Mouse (Mus musculus): ENCODE measurements around the gene Mgat3.

The Mgat3 gene

DNA sequence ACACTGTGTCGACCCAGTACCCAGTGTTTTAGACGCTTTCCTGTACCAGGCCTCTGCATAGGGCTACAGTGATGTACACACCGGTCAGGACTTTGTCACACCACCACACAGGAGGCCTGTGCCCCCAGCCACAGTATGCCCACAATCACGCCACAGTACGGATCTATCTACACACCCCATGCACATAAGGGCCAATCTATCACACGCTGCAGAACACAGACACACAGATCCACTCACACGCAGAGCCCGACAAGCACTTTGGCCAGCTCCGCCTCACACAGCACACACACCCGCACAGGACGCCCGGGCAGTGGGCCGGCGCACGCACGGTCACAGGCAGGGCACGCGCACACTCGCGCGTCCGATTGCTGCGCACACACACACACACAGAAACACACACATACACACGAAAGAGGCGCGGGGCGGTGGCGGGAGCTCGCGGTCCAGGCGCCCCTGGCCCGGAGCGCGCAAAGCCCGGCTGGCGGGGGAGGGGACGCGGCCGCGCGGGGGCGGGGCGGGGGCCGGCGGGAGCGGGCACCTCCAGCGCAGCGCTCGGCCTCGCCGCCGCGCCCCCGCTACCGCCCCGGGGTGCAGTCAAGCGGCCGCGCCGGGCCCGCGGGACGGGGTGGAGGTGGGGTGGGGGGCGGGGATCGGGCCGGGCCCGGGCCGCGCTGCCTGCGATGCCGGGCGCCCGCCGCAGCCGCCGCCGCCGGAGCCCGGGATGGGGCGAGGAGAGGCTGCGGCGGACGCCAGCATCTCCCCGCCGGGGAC, at the start of gene Mgat3:
Mgat3 (plus strand) TSS at position 721 of the 771 bp plus-strand sequence.
- peak; percentile 42 for DNase-seq (ENCODE audit: low read depth, low spot score)

DNA sequence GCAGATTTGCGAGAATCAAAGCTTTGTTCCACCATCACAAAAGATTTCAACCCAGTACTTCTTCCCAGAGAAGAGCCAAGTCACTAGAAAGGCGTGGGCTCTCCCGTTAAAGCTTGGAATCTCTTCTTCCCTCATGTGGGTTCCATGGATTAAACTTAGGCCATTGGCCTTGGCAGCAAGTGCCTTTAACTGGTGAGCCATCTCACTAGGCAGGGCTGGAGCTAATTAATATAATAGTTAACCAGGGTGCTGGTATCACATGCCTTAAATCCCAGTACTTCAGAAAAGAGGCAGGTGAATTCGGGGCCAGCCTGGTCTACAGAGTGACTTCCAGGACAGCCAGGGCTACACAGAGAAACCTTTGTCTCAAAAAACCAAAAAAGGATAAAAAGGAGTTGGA, 48.9 kb upstream of the Mgat3 start:
- no peak for DNase-seq (ENCODE audit: low read depth, low spot score)

DNA sequence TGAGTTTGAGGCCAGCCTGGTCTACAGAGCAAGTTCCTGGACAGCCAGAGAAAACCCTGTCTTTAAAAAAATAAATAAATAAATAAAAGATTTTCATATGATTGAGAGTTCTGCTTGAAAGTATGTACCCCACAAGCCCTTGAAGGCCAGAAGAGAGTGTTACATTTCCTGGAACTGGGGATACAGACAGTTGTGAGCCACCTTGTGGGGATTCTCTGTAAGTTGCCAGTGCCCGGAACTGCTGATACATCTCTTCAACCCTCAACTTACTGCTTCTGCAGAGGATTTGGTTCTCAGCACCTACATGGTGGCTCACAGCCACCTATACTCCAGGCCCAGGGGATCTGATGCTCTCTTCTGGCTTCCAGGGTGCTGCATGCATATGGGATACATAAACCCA, 46.3 kb upstream of the Mgat3 start:
- DNase-seq (ENCODE audit: low read depth, low spot score) = peak; percentile 65

DNA sequence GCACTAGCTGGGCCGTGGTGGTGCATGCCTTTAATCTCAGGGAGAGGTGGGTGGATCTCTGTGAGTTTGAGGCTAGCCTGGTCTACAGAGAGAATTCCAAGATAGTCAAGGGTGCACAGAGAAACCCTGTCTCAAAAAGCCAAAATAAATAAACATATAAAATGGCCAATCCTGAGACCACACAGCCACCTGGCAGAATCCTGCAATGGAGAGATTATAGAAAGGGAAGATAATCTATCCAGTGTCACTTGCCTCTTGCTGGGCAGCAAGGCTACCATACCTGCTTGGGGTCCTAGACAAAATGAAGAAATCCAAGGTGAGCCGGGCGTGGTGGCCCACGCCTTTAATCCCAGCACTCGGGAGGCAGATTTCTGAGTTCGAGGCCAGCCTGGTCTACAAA, 43.5 kb upstream of the Mgat3 start:
- DNase-seq (ENCODE audit: low read depth, low spot score) = no peak

DNA sequence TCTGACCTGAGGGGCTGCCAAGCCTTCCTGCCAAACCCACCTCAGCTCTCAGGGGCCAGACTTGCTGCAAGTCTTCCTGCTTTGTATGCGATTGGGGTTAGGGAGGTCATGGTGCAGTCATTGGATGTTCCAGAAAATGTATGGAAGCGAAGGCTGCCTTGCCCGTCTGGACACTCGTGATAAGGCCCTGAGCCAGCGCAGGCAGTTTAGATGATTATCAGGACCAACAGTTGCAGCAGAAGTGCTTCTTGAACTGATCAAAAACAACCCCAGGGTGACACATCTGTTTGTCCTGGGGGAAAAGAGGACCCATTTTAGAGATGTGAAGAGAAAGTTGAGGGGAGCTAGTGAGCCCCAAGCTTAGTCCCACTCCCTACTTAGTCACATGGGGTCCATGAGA, 42.8 kb upstream of the Mgat3 start:
- DNase-seq (ENCODE audit: low read depth, low spot score) = no peak

DNA sequence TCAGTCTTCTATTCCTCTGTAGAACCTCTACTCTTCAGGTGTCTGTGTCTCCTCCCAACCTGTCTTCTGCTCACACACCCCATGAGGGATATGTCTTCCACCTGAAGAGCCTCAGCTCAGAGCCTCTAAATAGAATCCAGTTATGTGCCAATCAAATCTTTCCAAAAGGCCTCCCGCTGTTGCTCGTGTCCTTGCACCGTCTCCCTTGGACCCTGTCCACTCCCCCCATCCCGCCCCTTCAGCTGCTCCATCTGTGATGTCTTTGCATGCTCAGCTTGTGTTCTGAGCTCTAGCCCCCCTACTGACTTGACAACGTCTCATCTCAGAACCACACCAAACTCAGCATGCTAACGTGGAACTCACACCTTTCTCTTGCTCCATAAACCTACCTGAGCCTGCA, 42.1 kb upstream of the Mgat3 start:
- no peak for DNase-seq (ENCODE audit: low read depth, low spot score)

DNA sequence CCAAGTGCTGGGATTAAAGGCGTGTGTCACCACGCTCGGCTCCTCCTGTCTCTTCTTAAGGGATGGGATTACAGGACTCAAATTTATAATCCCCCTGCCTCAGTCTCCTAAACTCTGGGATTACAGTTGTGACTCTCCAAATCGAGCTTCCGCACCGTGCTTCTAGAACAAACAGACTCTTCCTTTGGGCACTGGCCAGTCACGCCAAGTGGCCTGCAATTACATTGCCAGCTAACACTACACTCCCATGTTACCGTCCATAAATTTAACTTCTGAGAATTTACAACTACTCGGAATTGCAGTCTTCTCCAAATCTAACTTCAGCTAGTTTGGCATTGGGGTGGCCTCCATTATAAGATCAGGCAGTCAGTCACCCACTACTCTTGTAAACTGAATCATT, 41.1 kb upstream of the Mgat3 start:
- DNase-seq (ENCODE audit: low read depth, low spot score) = no peak

DNA sequence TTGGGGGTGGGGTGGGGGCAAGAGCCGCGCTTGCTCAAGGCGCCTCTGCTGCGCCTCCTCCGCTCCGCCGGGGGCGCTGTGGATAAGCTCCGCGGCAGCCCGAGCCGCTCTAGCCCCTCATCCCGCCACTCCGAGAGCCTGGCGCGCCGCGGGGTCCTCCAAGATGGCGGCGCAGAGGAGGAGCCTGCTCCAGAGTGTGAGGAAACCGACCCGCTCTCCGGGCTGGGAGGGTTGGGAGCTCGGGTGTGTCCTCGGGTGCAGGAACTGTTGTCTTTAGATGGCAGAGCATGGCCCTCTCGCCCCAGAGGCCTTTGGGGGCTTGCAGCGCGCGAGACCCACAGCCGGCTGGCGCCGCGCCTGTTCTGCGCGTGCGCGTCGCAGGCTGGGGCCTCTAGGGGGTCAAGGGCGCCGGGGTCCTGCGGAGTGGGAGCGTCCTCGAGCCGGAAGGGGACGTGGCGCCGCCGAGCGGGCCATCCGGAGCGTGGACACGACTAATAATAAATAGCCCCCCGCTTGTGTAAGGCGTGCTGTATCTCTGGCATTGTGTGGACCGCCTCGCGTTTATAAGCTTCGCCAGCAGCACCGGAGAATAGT, 40.4 kb upstream of the Mgat3 start, which contains the start of gene Tab1:
Tab1 (plus strand) TSS at position 135 of the 594 bp plus-strand sequence.
- peak; percentile 83 for DNase-seq (ENCODE audit: low read depth, low spot score)

DNA sequence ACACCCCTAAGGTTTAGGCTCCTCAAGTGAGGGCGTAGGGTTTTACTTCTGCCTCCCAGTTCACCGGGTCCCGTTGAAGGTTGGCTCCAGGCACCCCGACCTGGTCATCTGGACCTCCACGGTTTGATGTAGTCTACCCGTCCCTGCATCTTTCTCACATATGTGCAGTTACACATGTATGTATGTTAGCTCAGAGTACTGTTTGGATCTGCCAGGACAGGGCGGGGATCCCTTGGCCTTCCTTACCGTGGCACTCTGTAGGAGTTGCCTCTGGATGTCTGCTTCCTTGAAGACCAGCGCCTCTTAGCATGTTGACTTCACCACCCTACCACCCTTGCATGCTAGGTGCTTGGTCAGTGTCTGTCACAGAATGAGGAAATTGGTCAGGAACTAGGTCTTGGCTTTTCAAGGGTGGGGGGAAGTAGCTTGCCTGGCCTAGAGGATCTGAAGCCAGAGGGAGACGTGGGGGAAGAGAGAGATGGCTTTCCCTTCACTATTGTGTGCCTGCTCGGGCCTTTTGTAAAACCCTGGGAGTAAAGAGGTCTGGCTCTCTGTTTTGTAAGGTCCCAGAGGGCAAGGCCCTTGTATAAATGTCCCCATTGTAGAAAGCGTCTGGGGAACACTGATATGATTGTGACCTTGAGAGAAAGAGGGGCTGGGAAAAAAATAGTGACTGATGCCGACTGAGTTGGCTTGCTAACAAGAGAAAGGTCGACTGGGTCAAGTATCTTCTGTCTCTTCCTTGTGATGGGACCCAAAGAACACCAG, 39.7 kb upstream of the Mgat3 start:
- DNase-seq (ENCODE audit: low read depth, low spot score) = no peak

DNA sequence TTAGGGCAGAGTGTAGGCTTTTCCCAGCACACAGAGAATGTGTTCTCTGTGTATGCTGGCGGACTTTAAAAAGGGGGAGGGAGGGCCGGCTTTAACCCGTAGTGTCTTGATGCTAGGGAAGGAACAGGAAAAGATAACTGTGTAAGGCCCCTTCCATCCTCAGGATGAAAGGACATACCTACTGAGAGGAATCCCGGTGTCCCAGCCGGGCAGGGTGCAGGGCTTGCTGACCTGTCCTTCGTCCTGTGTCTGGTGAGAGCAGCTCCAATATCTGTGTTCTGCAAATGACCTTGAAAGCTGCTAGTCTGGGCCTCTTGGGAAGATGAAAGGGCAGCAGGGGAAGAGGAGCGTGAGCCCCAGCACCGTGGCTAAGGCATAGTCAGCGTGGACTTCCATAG, 39.1 kb upstream of the Mgat3 start:
- DNase-seq (ENCODE audit: low read depth, low spot score) = no peak

DNA sequence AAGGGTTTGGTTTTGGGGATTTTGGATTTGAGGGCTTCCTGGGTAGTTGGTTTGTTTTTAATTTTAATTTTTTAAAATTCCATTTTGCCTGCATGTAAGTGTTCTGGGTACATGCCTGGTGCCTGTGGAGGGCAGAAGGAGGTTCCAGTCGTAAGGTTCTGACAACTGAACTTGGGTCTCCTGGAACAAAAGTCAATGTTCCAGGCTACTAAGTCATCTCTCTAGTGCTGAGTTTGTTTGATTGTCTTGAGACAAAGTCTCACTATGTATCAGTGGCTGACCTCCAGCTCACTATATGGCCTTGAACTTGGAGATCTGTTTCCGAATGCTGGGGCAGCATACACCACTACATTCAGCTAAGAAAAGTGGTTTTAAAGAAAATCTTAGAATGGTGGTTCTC, 38.0 kb upstream of the Mgat3 start:
- DNase-seq (ENCODE audit: low read depth, low spot score) = no peak

DNA sequence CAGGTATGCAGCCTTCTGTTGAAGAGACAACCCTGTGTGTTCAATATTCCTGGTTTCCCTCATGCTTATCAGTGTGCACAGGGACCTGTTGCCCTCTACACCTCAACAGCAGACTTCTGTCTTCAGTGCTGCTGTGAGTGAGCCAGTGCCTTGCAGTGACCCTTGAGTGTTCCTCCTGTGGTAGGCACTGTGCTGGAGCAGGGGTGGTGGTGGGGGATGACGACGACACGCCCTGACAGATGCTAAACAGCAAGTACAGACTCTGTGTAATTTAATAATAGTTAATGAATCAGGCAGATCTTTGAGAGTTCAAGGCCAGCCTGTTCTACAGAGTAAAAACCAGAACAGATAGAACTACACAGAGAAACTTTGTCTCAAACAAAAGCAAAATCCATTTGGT, 36.9 kb upstream of the Mgat3 start:
- DNase-seq (ENCODE audit: low read depth, low spot score) = no peak

DNA sequence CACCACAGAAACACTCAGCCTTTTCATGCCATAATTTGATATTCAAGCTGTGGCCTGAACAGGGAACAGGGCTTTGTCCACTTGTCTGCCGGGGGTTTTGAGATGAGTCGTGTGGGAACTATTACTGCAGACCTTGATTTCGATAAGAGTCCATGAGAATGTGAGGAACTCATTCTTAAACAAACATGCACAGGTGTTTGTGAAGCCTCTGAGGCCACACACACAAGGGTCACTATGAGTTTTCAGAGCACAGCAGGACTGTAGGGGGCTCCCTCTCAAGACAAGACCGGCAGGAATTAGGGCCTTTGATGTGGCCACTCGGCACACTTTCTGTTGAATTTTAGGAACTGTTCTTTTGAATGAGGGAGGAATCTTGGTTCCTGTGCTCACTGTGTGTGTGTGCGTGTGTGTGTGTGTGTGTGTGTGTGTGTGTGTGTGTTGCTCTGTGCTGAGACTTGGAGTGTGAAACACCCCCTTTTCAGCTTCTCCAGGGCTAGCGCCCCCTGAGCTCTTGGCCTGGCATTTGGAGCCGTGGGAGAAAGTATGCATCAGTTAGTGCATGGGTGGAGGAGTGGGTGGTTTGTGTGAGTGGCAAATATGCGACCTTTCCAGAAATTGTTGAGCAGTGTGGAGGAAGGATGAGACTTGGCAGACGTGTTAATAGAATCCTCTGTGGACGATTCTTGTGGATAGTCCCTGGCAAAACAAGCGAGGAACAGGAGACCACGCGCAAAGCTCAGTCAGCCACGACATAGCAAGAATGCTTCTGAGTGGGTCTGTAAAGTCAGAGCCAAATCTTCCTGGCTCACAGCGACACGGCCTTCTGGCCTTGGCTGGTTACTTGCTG, 35.4 kb upstream of the Mgat3 start:
- DNase-seq (ENCODE audit: low read depth, low spot score) = peak; percentile 80

DNA sequence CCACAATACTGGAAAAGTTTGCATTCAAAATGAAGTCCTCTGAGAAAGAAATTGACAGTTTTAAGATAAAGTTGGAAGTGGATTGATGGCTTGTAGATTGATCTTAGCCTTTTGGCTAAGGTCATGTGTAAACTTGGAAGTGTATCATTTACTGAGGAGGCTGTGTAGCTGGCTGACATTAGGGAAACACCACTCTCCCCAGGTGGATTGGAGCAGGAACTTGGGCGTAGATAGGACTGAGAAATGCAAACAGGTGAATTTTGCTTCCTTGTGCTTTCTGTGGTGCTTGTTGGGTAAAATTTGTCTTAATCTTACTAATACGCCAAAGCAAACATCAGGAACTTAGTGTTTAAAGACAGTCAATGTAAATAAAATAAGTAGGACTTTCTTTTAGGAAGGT, 33.2 kb upstream of the Mgat3 start:
- no peak for DNase-seq (ENCODE audit: low read depth, low spot score)

DNA sequence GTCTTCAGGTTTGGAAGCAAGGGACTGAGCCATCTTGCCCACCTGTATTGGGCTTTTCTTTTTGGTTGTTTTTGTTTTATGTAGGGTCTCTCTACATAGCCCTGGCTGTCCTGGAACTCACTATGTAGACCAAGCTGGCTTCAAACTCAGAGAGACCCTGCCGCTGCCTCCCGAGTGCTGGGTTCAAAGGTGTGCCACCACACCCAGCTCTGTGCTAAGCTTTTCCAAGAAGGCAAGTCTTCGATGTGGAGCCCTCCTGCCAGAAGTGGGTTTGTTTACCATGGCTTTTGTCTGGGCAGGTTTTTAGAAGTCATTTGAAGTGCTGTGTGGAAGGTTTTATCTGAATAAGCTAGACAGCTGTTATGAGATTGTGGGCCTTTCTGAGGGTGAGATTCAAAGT, 32.6 kb upstream of the Mgat3 start:
- DNase-seq (ENCODE audit: low read depth, low spot score) = no peak

DNA sequence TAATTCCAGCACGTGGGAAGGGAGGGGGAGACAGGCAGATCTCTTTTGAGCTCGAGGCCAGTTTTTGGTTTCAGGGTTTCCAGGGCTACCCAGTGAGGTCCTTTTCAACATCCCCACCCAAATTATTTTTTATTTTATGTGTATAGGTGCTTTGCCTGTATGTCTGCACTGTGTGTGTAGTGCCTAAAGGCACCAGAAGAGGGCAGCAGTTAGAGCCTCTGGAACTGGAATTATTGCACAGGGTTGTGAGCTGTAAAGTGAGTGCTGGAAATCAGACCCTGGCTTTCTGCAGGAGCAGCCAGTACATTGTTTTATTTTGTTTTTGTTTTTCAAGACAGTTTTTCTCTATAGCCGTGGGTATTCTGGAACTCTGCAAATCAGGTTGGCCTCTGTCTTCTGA, 31.4 kb upstream of the Mgat3 start:
- DNase-seq (ENCODE audit: low read depth, low spot score) = peak; percentile 29

DNA sequence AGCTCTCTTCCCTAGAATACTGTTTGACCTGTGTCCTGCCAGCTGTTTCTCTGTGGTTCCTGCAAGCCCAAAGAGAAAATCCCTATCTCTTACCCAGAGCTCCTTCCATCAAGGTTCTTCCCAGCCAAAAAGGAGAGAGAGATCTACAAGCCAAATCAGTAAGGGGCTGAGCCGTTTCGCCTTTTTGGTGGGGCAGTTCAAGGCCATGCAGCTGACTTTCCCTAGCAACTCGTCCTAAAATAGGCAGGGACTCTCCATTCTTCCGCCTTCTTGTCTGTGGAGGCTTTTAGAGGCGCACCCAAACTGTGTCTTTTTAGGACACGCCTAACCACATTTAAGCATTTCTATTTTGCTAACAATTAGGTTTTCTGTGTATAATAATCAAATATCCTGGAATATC, 29.8 kb upstream of the Mgat3 start:
- DNase-seq (ENCODE audit: low read depth, low spot score) = no peak

DNA sequence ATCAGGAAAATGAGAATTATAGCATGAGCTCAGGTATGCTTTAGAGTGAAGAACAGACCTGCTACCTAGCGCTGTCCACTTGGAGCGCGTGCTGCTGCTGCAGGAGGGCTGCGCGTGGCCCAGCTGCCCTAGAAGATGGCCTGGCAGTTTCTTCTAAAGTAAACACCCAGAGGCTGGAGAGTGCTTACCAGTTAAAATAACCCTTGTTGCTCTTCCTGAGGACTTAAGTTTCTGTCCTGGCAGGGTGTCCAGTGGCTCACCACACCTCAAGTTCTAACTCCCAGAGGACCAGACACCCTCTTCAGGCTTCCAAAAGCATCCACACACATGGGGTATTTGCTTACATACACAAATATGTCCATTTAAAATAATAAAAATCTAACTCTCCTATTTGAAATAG, 28.1 kb upstream of the Mgat3 start:
- no peak for DNase-seq (ENCODE audit: low read depth, low spot score)

DNA sequence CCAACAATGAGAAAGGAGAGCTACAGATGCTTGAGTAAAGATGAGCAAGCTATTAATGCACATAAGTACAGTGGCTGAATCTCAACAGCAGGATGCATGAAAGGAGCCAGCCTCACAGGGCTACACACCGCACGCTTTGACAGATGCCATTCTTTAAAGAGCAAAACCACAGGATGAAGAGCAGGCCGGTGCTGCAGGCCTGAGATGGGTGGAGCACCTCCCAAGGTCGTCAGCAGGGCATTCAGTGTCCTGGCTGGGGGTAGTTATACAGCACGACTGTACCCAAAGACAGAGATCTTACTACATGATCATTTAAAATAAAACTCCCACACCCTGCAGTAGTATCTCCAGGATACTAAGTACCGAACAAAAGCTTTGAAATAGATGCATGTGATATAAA, 27.4 kb upstream of the Mgat3 start:
- no peak for DNase-seq (ENCODE audit: low read depth, low spot score)

DNA sequence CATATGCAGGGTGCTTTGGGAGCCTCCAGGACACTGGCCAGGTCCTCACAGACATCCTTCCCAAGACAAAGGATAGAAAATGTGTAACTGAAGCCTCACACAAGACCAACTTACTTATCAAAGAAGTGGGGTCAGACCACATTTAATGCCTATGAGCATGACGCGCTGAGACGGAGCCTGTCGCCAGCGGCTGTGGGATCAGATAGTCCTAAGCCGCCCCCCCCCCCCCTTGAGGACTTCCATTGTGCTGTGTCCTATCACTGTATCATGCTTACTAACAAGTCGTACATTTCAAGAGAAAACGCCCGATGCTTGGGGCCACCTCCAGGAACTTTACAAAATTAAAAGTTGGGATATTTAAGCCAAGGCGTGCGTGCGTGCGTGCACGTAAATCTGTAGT, 26.4 kb upstream of the Mgat3 start:
- DNase-seq (ENCODE audit: low read depth, low spot score) = no peak

DNA sequence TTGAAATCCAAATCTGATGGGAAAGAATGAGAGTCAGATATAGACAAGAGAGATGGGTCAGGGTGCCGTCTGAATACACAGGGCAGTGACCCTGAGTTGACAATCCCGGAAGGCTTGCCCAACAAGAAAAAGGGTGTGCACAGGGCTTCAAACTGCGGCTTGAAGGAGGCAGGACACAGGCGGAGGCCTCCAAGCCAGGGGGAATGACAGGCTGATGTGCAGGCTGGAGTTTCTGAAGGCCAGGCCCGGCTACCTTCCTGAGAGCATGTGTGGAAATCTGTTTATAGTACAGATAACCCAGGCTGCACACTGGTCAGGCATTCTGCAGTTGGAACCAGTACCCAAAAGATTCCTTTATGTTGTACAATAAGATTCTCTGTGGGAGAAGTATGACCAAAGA, 26.0 kb upstream of the Mgat3 start:
- no peak for DNase-seq (ENCODE audit: low read depth, low spot score)

DNA sequence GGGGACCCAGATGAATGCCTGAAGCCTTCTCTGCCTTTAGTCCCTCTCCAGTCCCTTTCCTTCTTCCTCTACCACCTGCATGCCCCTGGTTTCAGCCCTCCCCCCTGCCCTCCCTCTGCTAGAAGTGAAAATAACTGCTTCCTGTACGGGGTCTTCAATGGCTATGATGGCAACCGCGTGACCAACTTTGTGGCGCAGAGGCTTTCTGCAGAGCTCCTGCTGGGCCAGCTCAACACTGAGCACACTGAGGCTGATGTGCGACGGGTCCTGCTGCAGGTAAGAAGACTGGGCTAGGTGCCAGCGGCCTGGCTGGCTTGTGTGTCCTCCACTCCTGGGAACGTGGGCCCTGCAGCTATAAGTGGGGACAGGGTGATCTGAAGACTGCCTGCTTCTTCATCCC, 25.0 kb upstream of the Mgat3 start:
- no peak for DNase-seq (ENCODE audit: low read depth, low spot score)

All from 3T3-L1 (cell line).